Mouse (Mus musculus): ENCODE results near the gene Spint2. TPM values are rescaled to one million over a fixed set of nuclear protein-coding genes. Genes with fewer than 3 reads are reported as not detected.
A peak's percentile ranks its signal among the peaks of the same experiment; 100 is the strongest.

Spint2 gene
- total RNA-seq (2021), result 1 to 10 TPM; 6.6 to 8.2 TPM
- long read RNA-seq, experiment 1, transcript Spint2-202 (6 exons, 1,211 nt), result major isoform, 17 of 18 reads
- long read RNA-seq, experiment 1, partial matches to known transcripts, result 0 of 18 reads
- long read RNA-seq, experiment 1, other reads (novel, unspliced or antisense), result 0 of 18 reads
- long read RNA-seq, experiment 2, transcript Spint2-202 (6 exons, 1,211 nt), result major isoform, 8 of 10 reads
- long read RNA-seq, experiment 2, partial matches to known transcripts, result 0 of 10 reads
- long read RNA-seq, experiment 2, other reads (novel, unspliced or antisense), result 1 of 10 reads

DNA sequence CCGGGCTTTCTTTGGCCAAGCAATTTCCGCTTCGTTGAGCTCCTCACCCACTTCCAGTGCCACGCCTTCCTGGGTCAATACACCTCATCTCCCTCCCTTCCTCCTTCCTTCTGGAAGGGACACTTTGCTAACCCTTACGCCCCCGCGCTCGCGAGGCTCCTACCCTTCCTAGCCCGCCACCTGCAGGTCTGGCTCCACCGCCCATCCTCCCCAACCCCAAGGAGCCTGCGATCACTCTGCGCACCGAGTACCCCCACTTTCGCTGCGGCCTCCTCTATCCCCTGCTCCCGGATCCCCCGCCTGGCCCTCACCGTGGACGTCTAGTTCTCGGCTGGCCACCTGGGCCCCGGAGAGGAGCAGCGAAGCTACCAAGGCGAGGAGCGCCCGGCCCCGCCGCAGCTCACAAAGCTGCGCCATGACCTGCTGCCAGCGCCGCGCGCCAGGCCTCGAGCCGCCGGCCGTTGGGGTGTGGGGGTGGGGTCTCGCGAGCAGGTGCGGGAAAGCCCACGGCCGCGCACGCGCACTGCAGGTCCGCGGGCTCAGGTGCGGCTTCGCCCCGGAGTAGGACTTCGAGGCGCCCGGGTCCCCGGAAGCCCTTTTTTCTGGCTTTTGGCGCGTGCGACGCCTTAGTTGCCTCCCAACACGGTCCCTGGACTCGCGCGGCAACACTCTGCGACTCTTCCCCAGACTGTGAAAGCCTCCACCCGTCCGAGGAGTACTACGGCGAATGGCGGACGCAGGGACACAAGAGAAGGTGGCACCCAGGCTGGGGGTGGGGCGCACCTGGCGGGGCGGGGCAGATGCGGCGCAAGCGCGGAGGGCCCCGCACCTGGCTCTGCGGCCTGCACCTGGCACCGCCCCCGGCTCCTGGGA, at the start of gene Spint2:
TSS of gene Spint2 (minus strand) at position 712 of the 873 bp plus-strand sequence.
- peak; percentile 46 for DNase-seq

DNA sequence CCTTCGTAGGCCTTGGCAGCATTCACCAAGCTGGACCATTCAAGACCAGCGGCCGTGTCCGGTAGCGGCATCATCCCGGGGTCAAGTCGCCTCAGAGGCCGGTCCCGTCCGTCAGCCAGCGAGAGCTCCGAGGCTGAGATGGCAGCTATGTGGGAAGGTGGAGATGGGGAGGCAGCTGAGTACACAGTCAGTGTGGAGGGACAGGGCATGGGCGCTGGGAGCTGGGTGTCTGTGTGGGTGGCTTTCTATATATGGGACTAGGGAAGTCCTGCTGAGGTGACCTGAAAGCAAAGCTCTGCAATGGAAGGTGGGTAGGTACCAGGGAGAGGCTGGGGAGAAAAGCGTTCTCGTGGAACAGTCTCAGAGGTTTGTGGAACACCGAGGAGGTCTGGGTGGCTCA, 47.3 kb upstream of the Spint2 start:
- no peak for DNase-seq

DNA sequence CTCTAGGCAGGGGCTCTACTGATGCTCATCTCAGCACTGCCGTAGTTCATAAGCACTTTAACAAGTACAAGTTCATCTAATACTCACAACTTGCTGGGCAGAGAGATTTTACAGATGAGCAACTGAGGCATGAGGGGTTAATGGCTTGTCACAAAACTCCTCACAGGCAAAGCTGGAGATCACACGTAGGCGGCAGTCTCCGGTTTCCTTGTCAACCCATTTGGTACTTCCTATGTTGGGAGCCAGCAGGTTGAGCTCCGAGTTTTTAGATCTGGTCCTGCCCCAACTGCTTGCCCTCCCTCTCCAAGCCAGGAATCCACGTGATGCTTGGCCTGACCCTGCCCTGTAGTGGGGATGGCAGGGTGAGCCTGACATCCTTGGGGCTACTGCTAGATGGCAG, 45.4 kb upstream of the Spint2 start:
- DNase-seq, result no peak

DNA sequence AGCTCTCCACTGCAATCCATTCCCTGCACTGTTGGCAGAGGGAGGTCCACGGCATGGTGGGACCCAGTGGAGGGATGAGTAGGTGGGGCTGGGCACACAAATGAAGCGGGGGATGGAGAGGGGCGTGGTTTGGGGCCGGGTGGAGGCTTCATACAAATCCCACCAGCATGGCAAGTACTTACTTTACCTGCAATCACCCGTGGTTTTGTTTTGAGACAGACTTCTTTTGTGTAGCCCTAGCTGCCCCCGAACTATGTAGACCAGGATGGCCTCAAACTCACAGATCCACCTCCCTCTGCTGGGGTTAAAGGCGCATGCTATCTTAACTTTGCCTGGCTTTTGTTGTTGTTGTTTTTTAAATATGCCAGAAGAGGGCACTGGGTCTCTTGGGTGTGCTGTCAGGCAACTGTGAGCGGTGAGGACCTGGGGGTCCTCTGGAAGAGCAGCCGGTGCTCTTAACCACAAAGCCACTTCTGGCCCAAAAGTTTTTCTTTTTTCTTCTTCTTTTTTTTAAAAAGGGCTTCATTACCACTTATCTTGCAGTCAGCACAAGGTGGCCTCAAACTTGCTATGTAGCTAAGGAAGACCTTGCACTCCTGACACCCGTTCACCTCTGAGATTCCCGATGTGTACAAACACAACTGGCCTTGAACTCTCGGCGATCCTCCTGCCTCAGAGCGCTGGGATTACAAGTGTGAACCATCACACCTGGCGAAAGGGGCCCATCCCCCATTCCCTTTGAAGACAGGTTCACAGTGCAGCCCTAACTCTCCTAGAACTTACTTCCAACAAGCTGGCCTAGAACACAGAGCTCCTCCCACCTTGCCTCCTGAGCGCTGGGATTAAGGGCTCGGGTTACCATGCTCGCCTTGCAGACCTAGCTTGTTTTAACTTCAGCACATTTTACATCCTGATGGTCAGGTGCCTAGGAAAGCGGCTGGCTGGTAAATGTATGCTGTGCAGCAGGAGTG, 37.9 kb upstream of the Spint2 start:
- no peak for DNase-seq

DNA sequence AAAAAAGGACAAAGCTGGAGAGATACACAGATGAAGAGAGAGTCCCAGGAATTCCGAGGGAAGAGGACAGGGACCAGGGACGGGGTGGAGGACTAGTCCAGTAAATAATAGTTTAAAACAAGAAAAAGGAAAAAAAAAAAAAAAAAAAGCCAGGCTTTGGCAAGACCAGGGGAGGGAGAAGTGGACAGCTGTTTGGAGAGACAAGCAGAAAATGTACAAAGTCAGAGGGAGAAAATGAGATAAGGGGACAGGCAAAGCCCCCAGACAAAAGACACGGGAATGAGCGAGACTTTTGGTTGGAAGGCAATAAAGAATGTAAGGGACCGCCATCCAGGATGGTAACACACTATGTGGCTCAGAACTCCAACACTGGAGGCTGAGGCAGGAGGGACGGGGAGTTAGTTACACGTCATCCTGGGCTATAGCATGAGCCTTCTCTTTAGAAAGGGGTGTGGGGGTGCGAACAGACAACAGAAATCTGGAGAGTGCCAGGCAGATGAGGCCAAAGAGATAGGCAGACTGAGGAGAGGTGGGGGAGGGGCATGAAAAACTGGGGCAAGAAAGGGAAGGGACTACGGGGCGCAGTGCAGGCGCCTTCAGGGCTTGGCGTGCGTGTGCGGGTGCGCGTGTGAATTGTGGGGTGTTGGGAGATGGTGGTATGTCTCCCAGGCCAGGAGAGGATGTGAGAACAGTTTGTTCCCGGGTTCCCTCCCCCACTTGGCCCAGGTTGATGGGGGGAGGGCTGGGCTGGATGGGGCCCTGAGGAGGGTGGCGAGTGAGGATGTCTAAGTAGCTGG, 36.6 kb upstream of the Spint2 start:
- DNase-seq, result no peak

DNA sequence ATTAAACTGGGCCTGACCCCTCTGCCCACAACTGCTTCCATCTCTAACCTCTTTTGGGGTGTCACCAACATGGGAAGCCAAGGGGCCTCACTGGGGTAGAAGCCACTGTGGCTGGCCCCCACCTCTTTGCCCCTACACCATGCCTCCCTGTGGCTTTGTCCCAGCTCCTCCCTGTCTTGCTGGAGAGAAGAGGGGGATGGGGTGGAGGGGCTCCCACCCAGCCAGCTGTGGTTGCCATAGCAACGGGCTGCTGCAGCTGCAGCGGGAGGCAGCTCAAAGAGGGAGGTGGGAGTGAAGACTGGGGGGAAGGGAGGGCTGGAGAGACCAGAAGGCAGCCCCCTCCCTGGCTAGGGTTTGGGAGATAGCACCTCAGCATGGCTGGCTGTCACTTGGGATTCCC, 35.8 kb upstream of the Spint2 start:
- peak; percentile 50 for DNase-seq

DNA sequence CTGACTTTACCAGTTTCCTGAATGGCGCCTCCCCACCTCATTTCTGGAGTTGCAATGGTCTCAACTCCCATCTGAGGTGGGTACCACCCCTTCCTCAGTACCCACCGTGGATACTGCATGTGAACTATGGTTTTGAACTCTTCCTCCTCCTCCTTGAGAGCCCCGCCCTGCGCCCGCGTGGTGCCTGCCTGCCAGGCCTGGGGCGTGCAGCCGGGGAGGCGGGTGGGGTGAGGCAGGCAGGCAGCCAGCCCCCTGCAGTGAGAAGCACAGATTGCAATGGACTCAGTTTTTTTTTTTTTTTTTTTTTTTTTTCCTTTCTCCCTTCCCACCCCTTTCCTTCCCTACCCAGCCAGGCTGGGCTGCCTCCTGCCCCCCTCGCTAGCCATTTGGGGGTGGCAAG, 35.3 kb upstream of the Spint2 start:
- no peak for DNase-seq

DNA sequence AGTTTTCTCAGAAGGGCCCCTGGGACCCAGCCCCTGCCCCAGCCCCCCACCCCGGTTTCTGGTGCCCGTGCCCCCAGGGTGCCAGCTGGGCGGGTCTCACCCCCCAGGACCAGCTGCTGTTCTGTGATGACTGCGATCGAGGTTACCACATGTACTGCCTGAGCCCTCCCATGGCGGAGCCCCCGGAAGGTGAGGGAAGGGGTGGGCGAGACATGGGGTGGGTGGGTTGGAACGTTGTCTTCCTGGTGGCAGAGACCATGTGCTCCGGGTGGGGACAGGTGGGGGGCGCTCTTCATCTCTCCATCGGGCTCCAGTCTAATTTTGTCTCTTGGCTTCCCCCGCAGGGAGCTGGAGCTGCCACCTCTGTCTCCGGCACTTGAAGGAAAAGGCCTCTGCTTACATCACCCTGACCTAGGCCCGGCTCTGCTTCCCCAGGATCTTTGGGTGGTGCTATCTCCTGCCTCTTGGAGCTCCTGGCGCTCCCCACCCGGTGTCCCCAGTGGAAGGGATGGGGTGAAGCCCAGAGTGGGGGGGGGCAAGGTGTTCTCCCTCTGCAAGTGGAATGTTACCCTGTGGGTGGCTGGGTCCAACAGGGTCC, 34.5 kb upstream of the Spint2 start:
- no peak for DNase-seq

DNA sequence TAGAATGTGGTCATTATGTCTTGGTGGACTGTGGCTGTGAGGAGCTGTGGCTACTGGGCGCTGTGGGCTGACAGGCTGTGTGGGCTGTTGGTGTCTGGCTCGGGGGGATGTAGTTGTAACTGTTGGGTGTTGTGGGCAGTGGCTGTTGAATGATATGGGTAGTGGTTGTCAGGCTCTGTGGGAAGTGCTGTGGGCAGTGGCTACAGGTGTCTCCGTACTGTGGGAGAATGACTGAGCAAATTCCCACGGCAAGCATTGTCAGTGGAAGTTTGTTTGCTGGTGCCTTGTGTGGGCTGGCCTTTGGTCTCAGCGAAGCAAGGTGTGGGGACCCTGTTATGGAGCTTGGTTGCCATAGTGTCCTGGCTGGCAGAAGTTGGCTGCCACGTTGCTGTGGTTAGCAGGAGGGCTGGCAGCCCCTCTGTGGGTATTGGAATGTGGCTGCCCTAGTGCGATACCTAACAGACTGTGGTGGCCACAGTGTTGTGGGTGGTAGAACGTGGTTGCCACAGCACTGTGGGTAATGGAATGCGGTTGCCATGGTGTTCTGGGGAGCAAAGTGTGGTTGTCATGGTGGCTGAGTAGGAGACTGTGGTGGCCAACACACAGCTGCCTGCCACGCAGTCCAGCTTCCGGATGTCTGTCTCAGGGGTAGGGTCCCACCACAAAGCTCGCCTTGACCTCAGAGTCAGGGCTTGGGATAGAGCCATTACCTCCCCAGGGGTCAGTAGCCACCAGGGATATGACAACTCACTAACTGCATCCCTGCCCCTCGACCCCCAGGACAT, 33.3 kb upstream of the Spint2 start:
- no peak for DNase-seq

DNA sequence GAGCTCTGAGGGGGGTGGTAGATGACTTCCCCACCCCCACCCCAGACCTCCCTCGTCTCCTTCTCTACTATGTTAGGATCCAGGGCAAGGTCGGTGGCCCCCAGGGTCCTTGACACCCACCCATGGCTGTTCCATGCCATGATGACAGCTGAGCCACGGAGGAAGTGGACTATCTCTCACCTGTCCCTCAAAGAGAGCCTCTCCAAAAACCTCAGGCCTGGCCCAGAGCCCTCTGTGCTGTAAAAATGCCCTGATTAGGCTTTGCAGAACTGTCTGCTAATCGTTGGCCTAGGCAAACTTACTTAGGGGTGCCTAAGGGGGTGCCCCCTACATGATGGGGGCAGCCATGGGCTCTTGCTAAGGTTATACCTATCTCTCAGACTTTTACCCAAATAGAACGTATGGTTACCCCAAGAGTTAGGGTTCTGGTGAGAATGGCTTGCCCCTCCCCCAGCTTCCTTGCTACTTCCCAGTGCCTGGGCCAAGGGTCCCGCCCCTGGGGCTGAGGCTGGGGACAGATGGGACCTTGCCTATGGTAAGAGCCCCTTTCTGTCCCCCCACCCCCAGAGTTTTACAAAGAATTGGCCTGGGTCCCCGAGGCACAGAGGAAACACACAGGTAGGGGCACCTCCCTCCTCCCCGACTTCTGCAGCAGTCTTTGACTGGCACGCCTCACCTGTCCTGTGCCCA, 32.0 kb upstream of the Spint2 start:
- DNase-seq, result no peak

DNA sequence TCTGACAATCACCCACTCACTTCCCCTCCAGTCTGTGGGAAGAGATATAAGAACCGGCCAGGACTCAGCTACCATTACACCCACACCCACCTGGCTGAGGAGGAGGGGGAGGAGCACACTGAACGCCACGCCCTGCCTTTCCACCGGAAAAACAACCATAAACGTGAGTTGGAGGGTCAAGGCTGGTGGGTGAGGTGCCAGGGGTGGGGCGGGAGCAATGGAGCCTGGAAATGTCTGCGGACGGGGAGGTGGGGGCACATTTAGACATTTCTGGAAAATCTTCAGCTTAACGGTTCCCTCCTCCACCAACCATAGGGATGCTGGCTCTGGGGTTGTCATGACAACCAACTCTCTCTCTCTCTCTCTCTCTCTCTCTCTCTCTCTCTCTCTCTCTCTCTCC, 31.3 kb upstream of the Spint2 start:
- no peak for DNase-seq

DNA sequence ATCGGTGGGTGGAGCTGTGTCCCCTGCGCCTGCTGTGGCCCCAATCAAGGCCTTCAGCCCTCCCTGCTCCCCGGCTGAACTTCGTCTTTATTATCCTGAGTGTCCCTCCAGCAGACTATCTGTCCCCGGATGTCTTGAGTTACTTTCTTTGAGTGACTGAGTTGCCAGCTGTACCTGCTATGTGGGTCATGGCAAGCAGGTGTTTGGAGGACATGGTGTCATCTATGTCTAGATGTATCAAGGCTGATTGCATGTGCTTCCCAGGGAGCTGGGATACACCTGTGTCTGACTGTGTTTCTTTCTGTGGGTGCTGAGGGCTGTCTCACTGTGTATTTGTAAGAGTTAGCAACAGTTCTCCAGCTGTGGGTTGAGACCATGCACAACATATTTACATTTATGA, 28.0 kb upstream of the Spint2 start:
- DNase-seq, result no peak

DNA sequence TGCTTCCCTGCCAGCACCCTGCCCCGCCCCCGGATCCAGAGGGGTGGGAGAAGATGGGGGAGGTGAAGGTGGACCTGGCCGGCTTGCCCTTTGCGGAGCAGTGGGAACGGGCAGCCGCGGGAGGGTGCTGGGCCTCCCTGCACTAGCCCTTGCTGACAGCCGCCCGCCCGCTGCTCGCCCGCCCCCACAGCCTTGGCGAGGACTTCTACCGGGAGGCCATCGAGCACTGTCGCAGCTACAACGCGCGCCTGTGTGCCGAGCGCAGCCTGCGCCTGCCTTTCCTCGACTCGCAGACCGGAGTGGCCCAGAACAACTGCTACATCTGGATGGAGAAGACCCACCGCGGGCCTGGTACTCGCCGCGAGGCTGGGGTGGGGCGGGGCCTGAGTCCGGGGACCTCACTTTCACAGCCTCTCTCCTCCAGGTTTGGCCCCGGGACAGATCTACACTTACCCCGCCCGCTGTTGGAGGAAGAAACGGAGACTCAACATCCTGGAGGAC, 27.6 kb upstream of the Spint2 start:
- DNase-seq, result peak; percentile 55

DNA sequence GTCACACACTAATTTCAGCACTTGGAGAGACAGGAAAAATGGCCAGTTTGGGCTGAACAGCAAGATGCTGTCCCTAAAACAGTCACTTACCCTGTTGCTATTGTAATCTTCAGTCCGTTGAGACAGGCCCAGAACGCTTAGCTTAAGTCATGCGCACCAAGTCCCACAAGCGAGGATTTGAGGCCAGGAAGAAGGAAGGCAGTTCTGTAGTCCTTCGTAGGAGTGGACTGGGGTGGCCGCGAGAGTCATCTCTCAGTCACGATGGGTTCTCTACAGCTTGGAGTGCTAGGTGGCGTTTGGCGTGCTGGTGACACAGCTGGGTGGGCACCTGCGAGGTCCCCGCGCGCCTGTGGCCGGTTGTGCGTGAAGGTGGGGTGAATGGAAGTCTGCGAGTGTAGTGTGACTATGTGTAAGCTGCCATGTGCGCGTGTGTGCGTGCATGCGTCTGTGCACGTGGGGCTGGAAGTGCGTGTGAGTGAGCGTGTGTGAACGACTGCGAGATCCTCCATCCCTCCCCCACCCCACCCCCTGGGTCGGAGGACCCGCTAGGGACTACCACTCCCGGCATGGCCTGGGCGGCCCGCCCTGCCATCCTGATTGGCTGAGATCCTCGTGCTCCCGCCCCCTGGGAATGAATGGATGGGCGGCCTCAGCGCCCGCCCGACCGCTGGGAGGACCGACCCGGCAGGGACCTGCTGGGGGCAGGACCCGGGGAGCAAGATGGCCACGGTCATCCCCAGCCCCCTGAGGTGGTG, 25.8 kb upstream of the Spint2 start:
- DNase-seq, result peak; percentile 94

DNA sequence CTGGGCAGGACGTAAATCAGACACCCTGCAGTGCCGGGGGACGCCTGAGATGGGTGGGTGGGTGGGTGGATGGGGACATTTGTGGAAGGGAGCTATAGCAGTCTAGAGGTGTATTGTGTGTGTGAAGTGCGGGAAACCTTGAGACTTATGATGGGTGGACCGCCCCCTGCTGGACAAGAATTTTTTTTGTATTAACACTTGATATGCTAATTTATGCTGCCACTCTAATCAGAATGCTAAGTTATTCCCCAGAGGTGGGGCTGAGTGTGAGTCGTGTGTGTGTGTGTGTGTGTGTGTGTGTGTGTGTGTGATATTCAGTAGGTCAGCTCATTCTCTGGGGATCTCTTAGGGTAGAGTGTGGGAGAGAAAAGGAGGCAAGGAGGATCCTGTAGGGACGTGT, 24.9 kb upstream of the Spint2 start:
- DNase-seq, result no peak

DNA sequence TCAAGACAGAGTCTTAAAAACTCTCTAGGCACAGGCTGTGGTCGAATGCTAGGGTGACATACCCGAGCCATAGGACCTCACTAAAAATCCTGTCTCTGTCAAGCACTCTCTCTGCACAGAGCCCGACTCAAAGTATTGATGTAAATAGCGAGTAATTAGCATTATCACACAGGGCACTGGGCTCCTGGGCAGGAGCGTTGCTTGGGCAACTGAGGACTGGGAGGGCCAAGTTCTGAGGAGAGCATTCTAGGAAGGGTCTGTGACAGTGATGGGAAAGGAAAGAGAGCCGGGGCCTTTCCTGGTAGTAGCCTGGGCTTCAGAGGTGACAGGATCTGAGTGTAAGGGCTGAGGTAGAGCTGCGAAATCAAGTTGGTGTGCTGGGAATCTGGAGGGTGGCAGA, 24.4 kb upstream of the Spint2 start:
- no peak for DNase-seq

DNA sequence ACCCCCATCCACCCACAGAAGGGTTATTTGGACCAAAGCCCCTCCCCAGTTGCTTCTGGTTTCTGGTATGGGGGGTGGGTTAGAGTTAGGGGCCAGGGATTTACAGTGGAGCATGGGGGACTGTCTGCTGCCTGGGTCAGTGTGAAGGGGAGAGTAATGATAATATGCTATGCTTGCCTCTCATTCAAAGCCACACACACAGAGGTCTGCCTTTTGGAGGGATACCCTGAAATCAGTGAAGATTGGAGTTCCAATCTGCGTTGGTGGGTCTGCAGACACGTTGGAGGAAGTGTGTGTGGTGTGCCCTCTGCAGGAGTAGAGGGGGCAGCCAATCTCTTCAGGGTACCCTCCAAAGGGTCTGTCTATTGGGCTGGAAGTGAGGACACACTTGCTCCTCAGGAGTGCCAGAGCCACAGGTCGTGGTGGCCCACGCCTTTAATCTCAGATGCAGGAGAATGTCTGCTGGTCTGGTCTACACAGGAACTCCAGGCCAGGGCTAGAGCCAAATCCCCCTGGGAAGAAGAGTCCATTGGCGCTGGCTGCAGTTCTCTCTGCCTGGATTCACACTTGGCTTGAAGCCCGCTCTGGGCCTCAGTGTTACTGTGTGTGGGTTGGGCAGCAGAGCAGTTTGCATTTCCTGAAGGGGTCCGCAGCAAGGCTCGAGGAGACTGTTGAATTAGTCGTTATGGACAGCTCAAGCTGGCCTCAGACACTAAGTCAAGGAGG, 23.7 kb upstream of the Spint2 start:
- no peak for DNase-seq
